Mouse (Mus musculus): ENCODE data around the gene D11Wsu47e.

DNA sequence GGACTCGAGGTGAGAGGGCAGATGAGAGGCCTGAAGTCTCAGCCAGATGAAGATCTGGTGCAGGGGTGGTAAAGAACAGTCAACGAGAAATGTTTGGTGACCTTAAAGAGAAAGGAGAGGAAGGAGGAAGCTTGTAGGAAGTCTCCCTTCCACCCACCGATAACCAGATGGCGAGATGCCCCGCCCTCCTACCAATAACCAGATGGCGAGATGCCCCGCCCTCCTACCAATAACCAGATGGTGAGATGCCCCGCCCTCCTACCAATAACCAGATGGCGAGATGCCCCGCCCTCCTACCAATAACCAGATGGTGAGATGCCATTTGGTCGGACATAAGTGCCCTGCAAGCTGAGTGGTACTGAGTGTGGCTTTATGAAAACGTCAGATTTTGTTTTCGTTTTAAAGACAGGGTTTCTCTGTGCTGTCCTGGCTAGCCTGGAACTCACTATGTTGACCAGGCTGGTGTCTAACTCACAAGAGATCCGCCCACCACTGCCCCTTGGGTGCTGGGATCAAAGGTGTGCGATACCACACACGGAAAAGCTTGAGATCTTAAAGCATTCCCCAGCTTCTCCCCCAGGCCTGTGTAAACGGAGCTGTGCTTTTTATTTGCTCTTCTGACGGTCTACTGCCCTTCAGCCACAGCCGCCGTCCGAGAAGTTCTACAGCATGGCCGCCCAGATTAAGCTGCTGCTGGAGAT lies 32.9 kb upstream of the D11Wsu47e start:
- TF ChIP-seq CTCF (IDR thresholded peaks at IDR 0.05) (no peak), EP300 (IDR thresholded peaks at IDR 0.05) (no peak)
